Mouse (Mus musculus): ENCODE measurements around the gene Fkbp11. TPM values are rescaled to one million over a fixed set of nuclear protein-coding genes. Genes with fewer than 3 reads are reported as not detected.

Gene Fkbp11
- polyA plus RNA-seq, 2 experiments from 2014 or later, result 1.3 to 1.7 TPM

DNA sequence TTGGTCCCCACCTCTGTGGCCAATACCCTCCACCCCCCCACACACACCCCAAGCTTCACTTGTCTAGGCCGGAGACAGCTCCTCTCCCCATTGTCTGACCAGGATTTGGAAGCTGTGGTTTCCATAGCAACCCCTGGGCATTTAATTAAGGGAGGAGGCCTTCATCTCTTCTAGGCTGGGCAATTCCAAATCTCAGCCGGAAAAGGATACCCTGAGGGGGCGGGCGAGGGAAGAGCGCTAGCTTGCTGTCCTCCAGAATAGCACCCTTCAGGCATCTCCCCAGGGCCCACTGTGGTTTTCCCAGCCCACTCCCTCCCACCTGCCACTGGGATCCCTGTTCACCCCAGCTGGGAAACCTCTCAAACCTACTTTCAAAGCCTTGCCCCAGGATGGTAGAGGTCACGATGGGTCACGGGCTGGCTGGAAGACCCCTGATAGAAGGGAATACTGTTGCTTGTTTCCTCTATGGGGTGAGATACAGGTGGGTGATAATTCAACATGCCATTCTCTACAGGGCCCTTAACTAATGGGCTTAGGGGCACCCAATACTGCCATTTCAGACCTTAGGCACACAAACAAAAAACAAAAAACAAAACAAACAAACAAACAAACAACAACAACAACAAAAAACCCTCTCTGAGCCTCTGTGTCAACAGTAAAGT, 36.4 kb downstream of the Fkbp11 start:
- no peak for ATAC-seq

DNA sequence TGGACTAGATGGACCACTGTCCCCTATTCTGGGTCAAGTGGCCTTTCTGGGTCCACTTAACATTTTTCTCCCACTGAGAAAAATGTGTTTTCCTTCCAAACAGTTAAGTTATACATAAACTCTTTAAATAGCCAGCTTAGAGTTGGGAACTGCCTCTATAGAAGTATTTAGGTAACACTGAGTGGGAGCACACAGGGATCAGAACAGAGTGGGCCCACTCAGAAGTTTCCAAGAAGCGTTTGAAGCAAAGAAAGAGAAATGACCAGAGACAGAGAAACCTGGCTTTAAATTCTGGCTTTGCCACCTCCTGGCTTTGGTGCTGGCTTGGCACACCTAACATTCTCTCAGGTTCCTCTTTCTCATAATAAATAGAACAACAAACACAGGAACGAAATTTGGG, 38.3 kb downstream of the Fkbp11 start:
- no peak for ATAC-seq

DNA sequence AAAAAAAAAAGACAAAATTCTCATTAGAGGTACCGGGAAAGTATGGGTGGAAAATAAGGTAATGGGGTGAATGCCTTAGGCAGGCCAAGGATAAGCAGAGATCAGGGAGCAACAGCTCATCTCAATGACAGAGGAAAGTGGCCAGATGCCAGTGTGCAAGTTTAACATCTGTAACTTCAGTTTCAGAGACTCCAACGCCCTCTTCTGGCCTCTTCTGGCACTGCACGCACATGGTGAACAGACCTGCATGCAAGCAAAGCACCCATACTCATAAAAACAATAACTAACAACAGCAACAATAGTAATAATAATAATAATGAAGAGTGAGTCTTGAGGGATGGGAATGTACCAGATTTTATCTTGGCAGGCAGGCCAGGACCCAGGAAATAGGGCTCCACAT, 42.1 kb downstream of the Fkbp11 start:
- ATAC-seq, result no peak

DNA sequence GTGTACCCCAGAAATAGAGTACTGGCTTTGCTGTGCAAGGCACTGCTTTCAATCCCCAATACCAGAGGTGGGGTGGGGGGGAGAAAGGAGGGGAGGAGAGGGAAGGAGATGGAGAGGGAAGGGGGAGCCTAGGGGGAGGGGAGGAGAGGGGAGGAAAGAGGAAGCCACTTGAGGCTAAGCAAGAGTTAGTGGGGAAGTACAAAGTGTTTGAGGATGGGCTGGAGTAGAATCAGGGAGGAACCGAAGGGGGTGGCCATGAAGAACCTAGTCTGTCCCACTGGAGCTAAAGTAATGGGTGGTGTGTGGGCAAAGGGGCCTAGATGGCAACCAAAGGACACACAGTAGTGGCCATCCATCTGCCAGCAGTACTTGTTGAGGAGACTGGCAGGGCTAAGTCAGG, 44.3 kb downstream of the Fkbp11 start:
- no peak for ATAC-seq

DNA sequence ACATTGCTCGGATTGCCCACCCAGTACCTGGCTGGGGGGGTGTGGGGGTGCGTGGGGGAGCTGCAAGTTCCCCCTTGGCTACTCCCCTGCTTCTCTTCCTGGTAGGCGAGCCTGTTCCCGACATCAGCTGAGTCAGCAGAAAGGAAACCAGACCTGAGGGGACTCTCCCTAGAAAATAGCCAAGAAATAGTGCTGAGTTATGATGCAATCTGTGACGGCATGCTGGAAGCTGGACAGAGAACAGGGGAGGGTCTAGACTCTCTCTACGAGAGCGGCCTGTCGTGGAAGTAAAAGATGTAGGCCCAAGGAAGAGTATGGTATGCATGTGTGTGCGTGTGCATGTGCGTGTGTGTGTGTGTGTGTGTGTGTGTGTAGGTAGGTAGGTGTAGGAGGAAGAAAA, 44.8 kb downstream of the Fkbp11 start:
- ATAC-seq, result no peak

DNA sequence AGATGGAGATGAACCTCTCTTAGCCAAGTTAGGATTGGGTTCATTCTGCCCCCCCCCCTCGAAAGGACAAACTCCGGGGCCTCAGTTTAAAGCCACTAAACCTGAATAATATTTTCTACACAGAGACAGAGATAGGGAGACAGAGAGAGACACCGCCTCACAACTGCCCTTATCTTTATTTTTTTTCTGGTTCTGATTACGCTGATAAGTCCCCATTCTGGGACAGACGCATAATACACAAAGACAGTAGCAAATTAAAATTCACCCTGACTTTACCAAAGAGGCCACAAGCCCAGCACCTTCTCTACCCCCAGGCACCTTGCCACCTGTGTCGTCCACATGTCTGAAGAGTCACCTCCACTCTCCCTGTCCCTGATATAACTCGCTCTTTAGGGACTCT, 46.4 kb downstream of the Fkbp11 start:
- ATAC-seq, result no peak

DNA sequence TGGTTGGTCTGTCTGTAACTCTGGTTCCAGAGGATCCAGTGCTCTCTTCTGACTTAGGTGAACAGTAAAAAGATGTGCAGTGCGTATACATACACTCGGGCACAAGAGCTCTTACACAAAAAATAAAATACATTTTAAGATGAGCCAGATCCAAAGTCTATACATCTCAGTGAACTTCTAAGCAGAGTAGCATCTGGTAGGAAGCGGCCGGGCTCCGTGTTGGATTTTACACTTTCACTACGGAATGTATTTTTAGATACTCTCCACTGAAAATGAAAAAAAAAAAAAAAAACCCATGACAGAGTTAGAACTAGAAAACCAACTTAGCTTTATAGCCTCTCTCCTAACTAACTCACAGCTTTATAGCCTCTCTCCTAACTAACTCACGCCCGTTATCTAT, 47.3 kb downstream of the Fkbp11 start:
- ATAC-seq, result no peak

DNA sequence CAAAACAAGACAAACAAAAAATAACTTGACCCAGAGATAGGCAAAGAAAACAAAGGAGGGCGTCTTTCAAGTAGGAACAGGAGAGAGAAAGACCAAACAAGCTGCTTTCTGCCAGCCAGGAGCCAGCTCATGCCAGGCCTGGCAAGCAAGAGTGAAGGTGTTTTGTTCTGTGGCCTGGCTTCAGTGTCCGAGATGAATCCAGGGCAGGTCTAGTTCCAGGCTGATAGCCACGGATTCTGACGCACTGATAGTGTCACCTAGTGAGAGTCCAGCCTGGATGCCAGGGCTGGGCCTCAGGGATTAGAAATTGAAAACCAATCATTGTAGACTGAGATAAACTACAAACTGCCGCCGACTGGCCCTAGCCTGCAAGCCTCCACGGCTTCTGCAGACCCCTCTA, 50.0 kb downstream of the Fkbp11 start:
- no peak for ATAC-seq

DNA sequence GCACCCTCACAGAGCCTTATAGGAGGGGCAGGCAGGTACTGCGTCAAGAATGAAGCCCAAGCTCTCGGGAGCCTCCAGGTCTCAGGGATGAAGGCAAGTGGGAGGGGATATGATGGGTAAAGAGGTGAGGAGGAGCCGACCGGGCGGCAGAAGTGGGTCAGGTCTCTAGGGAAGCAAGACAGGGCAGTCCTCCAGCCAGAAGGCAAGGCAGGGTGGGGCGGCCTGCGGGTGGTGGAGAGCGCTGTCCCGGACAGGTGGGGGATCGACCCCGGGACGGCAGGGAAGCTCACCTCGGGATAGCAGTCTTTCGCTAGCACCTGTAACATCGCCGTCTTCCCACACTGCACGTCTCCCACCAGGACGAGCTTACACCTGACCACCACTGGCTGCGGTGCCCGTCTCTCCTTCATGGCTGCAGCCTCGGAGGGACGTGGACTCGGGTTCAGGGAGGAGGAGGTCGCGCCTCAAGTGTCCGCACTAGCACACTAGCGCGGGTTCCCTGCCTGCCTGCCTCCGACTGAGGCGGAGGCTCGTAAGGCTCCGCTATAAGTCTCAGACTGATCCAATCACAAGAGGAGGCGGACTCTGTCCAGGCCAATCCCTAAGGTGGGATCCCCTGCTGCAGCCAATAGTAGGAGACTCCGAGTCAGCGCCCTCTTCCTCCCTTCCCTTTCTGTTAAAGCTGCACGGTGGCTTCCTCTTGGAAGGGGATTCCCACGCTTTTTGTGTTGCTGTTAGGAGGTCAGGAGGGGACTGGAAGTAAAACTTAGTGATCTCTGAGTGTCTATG, 50.9 kb downstream of the Fkbp11 start, which contains the start of gene Rnd1:
Gene Rnd1, minus strand, starts transcription at position 522 of the 789 bp plus-strand sequence.
- ATAC-seq, result peak; percentile 99

DNA sequence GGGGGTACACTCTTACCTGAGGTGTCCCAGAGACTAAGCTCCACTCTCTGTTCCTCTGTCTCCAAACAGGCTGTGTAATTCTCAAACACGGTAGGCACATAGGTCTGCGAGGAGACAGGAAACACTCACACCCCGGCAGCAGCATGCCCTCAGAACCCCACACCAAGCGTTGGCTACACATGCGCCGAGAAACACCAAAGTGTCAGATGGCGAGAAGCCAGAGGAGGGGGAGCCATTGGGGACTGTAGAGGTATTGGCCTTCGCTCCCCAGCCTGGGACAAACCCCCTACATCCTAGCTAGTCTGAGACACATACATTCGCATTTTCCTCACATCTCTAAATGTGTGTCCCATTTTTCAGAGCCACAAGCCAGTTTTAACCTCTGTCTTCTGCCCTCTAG, 51.5 kb downstream of the Fkbp11 start:
- no peak for ATAC-seq

DNA sequence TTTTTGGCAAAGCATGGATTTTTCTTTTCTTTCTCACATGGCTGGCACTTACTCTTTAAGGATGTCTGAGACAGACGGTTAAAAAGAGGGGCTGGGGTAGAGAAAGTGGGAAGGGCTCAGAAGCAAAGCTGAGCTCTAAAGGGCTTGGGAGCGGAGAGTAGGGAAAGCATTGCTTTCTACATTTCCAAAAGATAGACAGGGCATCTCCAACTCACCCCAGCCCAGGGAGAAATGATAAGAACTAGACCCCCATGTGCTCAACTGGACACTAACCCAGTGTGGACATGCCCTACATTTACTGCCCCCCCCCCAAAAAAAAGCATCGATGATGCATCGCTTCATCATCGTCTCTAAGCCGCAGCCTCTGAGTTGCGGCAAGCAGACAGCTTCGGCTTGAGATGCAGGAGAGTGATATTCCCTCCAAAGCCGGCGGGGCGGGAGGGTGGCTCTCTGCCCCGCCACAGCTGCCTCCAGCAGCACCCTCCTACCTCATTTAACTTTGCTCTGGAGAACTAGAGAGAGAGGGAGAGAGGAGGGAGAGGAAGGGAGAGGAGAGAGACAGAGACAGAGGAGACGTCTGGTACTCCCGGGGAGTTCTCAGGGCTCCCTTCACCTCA, 52.3 kb downstream of the Fkbp11 start:
- ATAC-seq, result no peak

DNA sequence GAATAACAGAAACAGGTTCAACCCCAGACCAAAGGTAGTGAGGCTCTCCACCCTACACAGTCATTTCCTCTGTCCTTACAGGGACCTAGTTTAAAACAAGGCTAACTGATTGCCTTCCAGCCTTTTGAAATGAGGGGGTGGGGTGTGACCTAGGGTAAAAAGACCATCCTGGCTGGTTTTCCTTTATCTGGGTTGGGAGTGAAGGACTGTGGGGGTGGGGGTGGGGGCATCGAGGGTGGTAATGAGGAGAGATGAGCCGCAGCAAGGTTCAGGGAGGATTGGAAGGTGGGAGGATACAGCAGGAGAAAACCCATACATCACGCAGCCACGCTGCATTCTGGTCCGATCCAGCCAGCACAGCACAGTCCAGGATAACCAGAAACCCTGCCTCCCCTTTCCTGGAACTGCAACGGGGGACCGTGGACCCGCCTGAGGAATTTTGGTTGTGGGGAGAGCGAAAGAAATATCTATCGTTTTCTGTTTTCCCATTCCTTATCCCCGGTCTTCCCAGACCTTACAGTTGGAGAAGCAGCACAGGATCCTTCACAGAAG, 52.9 kb downstream of the Fkbp11 start:
- ATAC-seq, result no peak

Other genes starting within 250 kb of the Fkbp11 start
- gene Lalba, start 245.5 kb downstream of the Fkbp11 start, polyA plus RNA-seq (2017; shearing (Covaris generic)), result not detected
- not detected for gene Olfr279, start 235.8 kb downstream of the Fkbp11 start, polyA plus RNA-seq (2017; shearing (Covaris generic))
- gene Kansl2, start 193.9 kb downstream of the Fkbp11 start, polyA plus RNA-seq (2017; shearing (Covaris generic)), result 10 to 100 TPM; 29.0 to 35.9 TPM
- gene Ccnt1, start 157.3 kb downstream of the Fkbp11 start, polyA plus RNA-seq (2017; shearing (Covaris generic)), result 10 to 100 TPM; 71.1 to 73.1 TPM
- not detected for gene 4930415O20Rik, start 157.2 kb downstream of the Fkbp11 start, polyA plus RNA-seq (2017; shearing (Covaris generic))
- gene Adcy6, start 118.1 kb downstream of the Fkbp11 start, polyA plus RNA-seq (2017; shearing (Covaris generic)), result under 1 TPM; 0.36 to 0.56 TPM
- gene Cacnb3, start 97.4 kb downstream of the Fkbp11 start, polyA plus RNA-seq (2017; shearing (Covaris generic)), result under 1 TPM in 1 of 2 experiments, not detected in 1; 0.19 TPM
- 10 to 100 TPM; 22.8 to 27.3 TPM for gene Ddx23, start 65.3 kb downstream of the Fkbp11 start, polyA plus RNA-seq (2017; shearing (Covaris generic))
- gene Rnd1, start 50.7 kb downstream of the Fkbp11 start, polyA plus RNA-seq (2017; shearing (Covaris generic)), result 1 to 10 TPM in 1 of 2 experiments, under 1 TPM in 1; 0.50 to 1.5 TPM
- gene Ccdc65, start 20.0 kb downstream of the Fkbp11 start, polyA plus RNA-seq (2017; shearing (Covaris generic)), result under 1 TPM in 1 of 2 experiments, not detected in 1; 0.62 TPM
- 10 to 100 TPM; 29.9 to 46.7 TPM for gene Arf3, start 35.0 kb upstream of the Fkbp11 start, polyA plus RNA-seq (2017; shearing (Covaris generic))
- under 1 TPM in 1 of 2 experiments, not detected in 1; 0.22 TPM for gene Wnt10b, start 50.0 kb upstream of the Fkbp11 start, polyA plus RNA-seq (2017; shearing (Covaris generic))
- not detected for gene Wnt1, start 61.7 kb upstream of the Fkbp11 start, polyA plus RNA-seq (2017; shearing (Covaris generic))
- gene Ddn, start 81.3 kb upstream of the Fkbp11 start, polyA plus RNA-seq (2017; shearing (Covaris generic)), result not detected
- 100 to 1,000 TPM in 1 of 2 experiments, 10 to 100 TPM in 1; 98.2 to 133 TPM for gene Prkag1, start 103.3 kb upstream of the Fkbp11 start, polyA plus RNA-seq (2017; shearing (Covaris generic))
- gene Kmt2d, start 143.0 kb upstream of the Fkbp11 start, polyA plus RNA-seq (2017; shearing (Covaris generic)), result 10 to 100 TPM; 21.7 to 29.2 TPM
- 1 to 10 TPM; 8.7 to 8.8 TPM for gene Rhebl1, start 166.3 kb upstream of the Fkbp11 start, polyA plus RNA-seq (2017; shearing (Covaris generic))
- gene Dhh, start 170.3 kb upstream of the Fkbp11 start, polyA plus RNA-seq (2017; shearing (Covaris generic)), result under 1 TPM; 0.11 to 0.15 TPM
- gene Lmbr1l, start 190.0 kb upstream of the Fkbp11 start, polyA plus RNA-seq (2017; shearing (Covaris generic)), result 10 to 100 TPM; 24.2 to 42.0 TPM
- 100 to 1,000 TPM; 510 to 711 TPM for gene Tuba1b, start 206.4 kb upstream of the Fkbp11 start, polyA plus RNA-seq (2017; shearing (Covaris generic))
- gene Gm49450, start 225.4 kb upstream of the Fkbp11 start, polyA plus RNA-seq (2017; shearing (Covaris generic)), result not detected
- 100 to 1,000 TPM; 243 to 273 TPM for gene Tuba1a, start 225.5 kb upstream of the Fkbp11 start, polyA plus RNA-seq (2017; shearing (Covaris generic))

Data from activated CD4-positive, CD25-positive, alpha-beta regulatory T cell, adult 4 months (primary cell).